Mouse (Mus musculus) intestine, embryonic 16.5 days (tissue): ENCODE data around the gene Stxbp1. TPM values are rescaled to one million over a fixed set of nuclear protein-coding genes. Genes with fewer than 3 reads are reported as not detected.

ENCODE experiments used
- ATAC-seq: fragments of 200-750 bp; cut with Nextera tagmentation; 2 replicates; pipeline ENCODE4 v1.8.0; 2017; ENCODE audit warnings: moderate TSS enrichment, moderate library complexity
- H3K27ac ChIP-seq: fragments of 300-500 bp; sonication (generic); 2 replicates; pipeline ENCODE4 v1.5.1; 2014; ENCODE audit warnings: mild to moderate bottlenecking, low read length
- H3K27me3 ChIP-seq: fragments of 300-500 bp; sonication (generic); replicated peaks from 2 replicates; pipeline ENCODE4 v1.6.1; 2014; ENCODE audit warnings: low read length, control low read depth, mixed read lengths; ENCODE audit not compliant: control insufficient read depth, insufficient read depth
- H3K36me3 ChIP-seq: fragments of 300-500 bp; sonication (generic); 2 replicates; pipeline ENCODE4 v1.6.1; 2014; ENCODE audit warnings: low read length, control low read depth; ENCODE audit not compliant: control insufficient read depth, insufficient read depth
- H3K4me1 ChIP-seq: fragments of 300-500 bp; sonication (generic); 2 replicates; pipeline ENCODE4 v1.6.1; 2014; ENCODE audit warnings: low read length, control low read depth, mixed read lengths; ENCODE audit not compliant: control insufficient read depth, insufficient read depth
- H3K4me2 ChIP-seq: fragments of 300-500 bp; sonication (generic); 2 replicates; pipeline ENCODE4 v1.6.1; 2014; ENCODE audit warnings: low read depth, low read length, control low read depth
- H3K4me3 ChIP-seq: fragments of 300-500 bp; sonication (generic); 2 replicates; pipeline ENCODE4 v1.5.1; 2014; ENCODE audit warnings: mild to moderate bottlenecking, low read length
- H3K9ac ChIP-seq: fragments of 300-500 bp; sonication (generic); 2 replicates; pipeline ENCODE4 v1.6.1; 2014; ENCODE audit warnings: low read depth, low read length
- H3K9me3 ChIP-seq: fragments of 300-500 bp; sonication (generic); 2 replicates; pipeline ENCODE4 v1.6.1; 2016; ENCODE audit warnings: low read length, control low read depth; ENCODE audit not compliant: control insufficient read depth
- WGBS: fragments of 180-500 bp; shearing (Covaris S2); extraction: QIAGEN DNeasy Blood & Tissue Kit; methylation state at CpG from one replicate; pipeline ENCODE4 v1.1.7; 2014; 5-methylcytosine and 5-hydroxymethylcytosine counted together
- polyA plus RNA-seq: library from polyadenylated mRNA; unstranded; fragments of >200 nt; fragmentation: Nextera tagmentation; extraction: Ambion mirVana; gene quantifications from 2 replicates; pipeline ENCODE4 v1.2.1, GENCODE M21; 2015

Gene Stxbp1
- polyA plus RNA-seq, 1 experiment from 2014 or later: 18.1 TPM

GRCm38 (mm10) chr2:32758503-32758902, 88.5 kb downstream of the Stxbp1 start:
- Histone ChIP-seq H3K4me1 (peaks cover 2% of the 10 kb centered on the region; the same call in 1 of the 2 replicates), H3K36me3 (peaks cover 9% of the 10 kb centered on the region; the same call in 1 of the 2 replicates), H3K4me2 (no peak overlapping the region), H3K9ac (peak overlapping the region; percentile 2; the same call in 1 of the 2 replicates), H3K9me3 (no peaks in the 10 kb centered on the region), H3K27me3 (no peaks in the 10 kb centered on the region), H3K4me3 (no peak overlapping the region), H3K27ac (no peak overlapping the region)
- 67% methylated on average over 8 of the region's 8 CpGs for WGBS
- ATAC-seq: no peak

GRCm38 (mm10) chr2:32757056-32757845, 89.8 kb downstream of the Stxbp1 start, which contains the start of gene Tor2a:
Gene Tor2a (plus strand): TSS chr2:32757234.
- Histone ChIP-seq H3K9ac (peak within 1 kb of the TSS; percentile 91), H3K4me1 (peaks cover 2% of the 10 kb centered on the region; the same call in 1 of the 2 replicates), H3K9me3 (no peaks in the 10 kb centered on the region), H3K27ac (peak within 1 kb of the TSS; percentile 87), H3K27me3 (no peaks in the 10 kb centered on the region), H3K4me2 (peak within 1 kb of the TSS; percentile 58), H3K4me3 (peak within 1 kb of the TSS; percentile 88), H3K36me3 (peaks cover 12% of the 10 kb centered on the region; the same call in 1 of the 2 replicates)
- ATAC-seq: peak; percentile 95
- under 1% methylated on average over 66 of the region's 66 CpGs for WGBS

- WGBS: 35% methylated on average over 6 of the region's 6 CpGs
- Histone ChIP-seq H3K4me3 (no peak overlapping the region), H3K27ac (no peak overlapping the region), H3K4me2 (no peak overlapping the region), H3K36me3 (peaks cover 11% of the 10 kb centered on the region; the same call in 1 of the 2 replicates), H3K27me3 (no peaks in the 10 kb centered on the region), H3K9ac (no peak overlapping the region), H3K9me3 (no peaks in the 10 kb centered on the region), H3K4me1 (peaks cover 2% of the 10 kb centered on the region; the same call in 1 of the 2 replicates)
- peak; percentile 12; the same call in 1 of the 2 replicates for ATAC-seq
Measured at GRCm38 (mm10) chr2:32756674-32757055, 90.4 kb downstream of the Stxbp1 start.

GRCm38 (mm10) chr2:32752181-32752580, 94.9 kb downstream of the Stxbp1 start:
- Histone ChIP-seq H3K27ac (no peak overlapping the region), H3K4me3 (peak overlapping the region; percentile 51), H3K27me3 (no peaks in the 10 kb centered on the region), H3K9me3 (no peaks in the 10 kb centered on the region), H3K4me2 (peak overlapping the region; percentile 55), H3K9ac (no peak overlapping the region), H3K36me3 (peaks cover 3% of the 10 kb centered on the region), H3K4me1 (peaks cover 7% of the 10 kb centered on the region; the same call in 1 of the 2 replicates)
- WGBS: 70% methylated on average over 10 of the region's 10 CpGs
- ATAC-seq: no peak

- peak; percentile 59 for ATAC-seq
- peak overlapping the region; percentile 63 for H3K27ac ChIP-seq
- H3K9ac ChIP-seq: peak overlapping the region; percentile 57
- WGBS: 31% methylated on average over 9 of the region's 10 CpGs
- H3K9me3 ChIP-seq: no peaks in the 10 kb centered on the region
- peak overlapping the region; percentile 55 for H3K4me2 ChIP-seq
- H3K4me3 ChIP-seq: peak overlapping the region; percentile 51
- H3K4me1 ChIP-seq: peaks cover 7% of the 10 kb centered on the region; the same call in 1 of the 2 replicates
- no peaks in the 10 kb centered on the region for H3K27me3 ChIP-seq
- H3K36me3 ChIP-seq: peaks cover 3% of the 10 kb centered on the region
Measured at GRCm38 (mm10) chr2:32751665-32752033, 95.4 kb downstream of the Stxbp1 start.

GRCm38 (mm10) chr2:32750887-32751664, 96.0 kb downstream of the Stxbp1 start:
- Histone ChIP-seq H3K4me1 (peaks cover 7% of the 10 kb centered on the region; the same call in 1 of the 2 replicates), H3K9me3 (no peaks in the 10 kb centered on the region), H3K27me3 (no peaks in the 10 kb centered on the region), H3K4me3 (peak overlapping the region; percentile 51), H3K36me3 (peaks cover 3% of the 10 kb centered on the region), H3K27ac (peak overlapping the region; percentile 63), H3K4me2 (peak overlapping the region; percentile 55), H3K9ac (peak overlapping the region; percentile 57)
- WGBS: 16% methylated on average over 31 of the region's 31 CpGs
- ATAC-seq: peak; percentile 94

GRCm38 (mm10) chr2:32750199-32750598, 96.8 kb downstream of the Stxbp1 start:
- no peak for ATAC-seq
- no peak overlapping the region for H3K4me2 ChIP-seq
- peaks cover 7% of the 10 kb centered on the region; the same call in 1 of the 2 replicates for H3K4me1 ChIP-seq
- H3K9me3 ChIP-seq: no peaks in the 10 kb centered on the region
- peaks cover 3% of the 10 kb centered on the region for H3K36me3 ChIP-seq
- no peak overlapping the region for H3K9ac ChIP-seq
- no peaks in the 10 kb centered on the region for H3K27me3 ChIP-seq
- H3K4me3 ChIP-seq: no peak overlapping the region
- no peak overlapping the region for H3K27ac ChIP-seq
- WGBS: 72% methylated on average over 7 of the region's 7 CpGs

- H3K9me3 ChIP-seq: no peaks in the 10 kb centered on the region
- H3K9ac ChIP-seq: no peak overlapping the region
- WGBS: 91% methylated on average over 16 of the region's 16 CpGs
- ATAC-seq: no peak
- peaks cover 3% of the 10 kb centered on the region for H3K36me3 ChIP-seq
- no peak overlapping the region for H3K27ac ChIP-seq
- H3K27me3 ChIP-seq: no peaks in the 10 kb centered on the region
- H3K4me1 ChIP-seq: peaks cover 7% of the 10 kb centered on the region; the same call in 1 of the 2 replicates
- H3K4me3 ChIP-seq: no peak overlapping the region
- no peak overlapping the region for H3K4me2 ChIP-seq
Measured at GRCm38 (mm10) chr2:32749082-32749481, 98.0 kb downstream of the Stxbp1 start.
